Mouse (Mus musculus): Measurements from ENCODE around the gene Tnfrsf1b.
A peak's percentile ranks its signal among the peaks of the same experiment; 100 is the strongest.

The Tnfrsf1b gene

GRCm38 (mm10) chr4:145260802-145261201 lies 14.1 kb upstream of the Tnfrsf1b start:
- no peak for DNase-seq (ENCODE audit: extremely low read depth, insufficient read length, low spot score)

GRCm38 (mm10) chr4:145257751-145258434 lies 11.2 kb upstream of the Tnfrsf1b start:
- peak; percentile 67 for DNase-seq (ENCODE audit: extremely low read depth, insufficient read length, low spot score)

- DNase-seq (ENCODE audit: extremely low read depth, insufficient read length, low spot score): no peak
Observed at GRCm38 (mm10) chr4:145256144-145256543, 9.5 kb upstream of the Tnfrsf1b start.

- DNase-seq (ENCODE audit: extremely low read depth, insufficient read length, low spot score): peak; percentile 73
Observed at GRCm38 (mm10) chr4:145254418-145254817, 7.7 kb upstream of the Tnfrsf1b start.

- no peak for DNase-seq (ENCODE audit: extremely low read depth, insufficient read length, low spot score)
Observed at GRCm38 (mm10) chr4:145252611-145253010, 5.9 kb upstream of the Tnfrsf1b start.

GRCm38 (mm10) chr4:145251546-145251945 lies 4.9 kb upstream of the Tnfrsf1b start:
- no peak for DNase-seq (ENCODE audit: extremely low read depth, insufficient read length, low spot score)

GRCm38 (mm10) chr4:145250002-145250401 lies 3.3 kb upstream of the Tnfrsf1b start:
- DNase-seq (ENCODE audit: extremely low read depth, insufficient read length, low spot score): no peak

- no peak for DNase-seq (ENCODE audit: extremely low read depth, insufficient read length, low spot score)
Observed at GRCm38 (mm10) chr4:145247556-145247955, 886 bp upstream of the Tnfrsf1b start.

- DNase-seq (ENCODE audit: extremely low read depth, insufficient read length, low spot score): no peak
Observed at GRCm38 (mm10) chr4:145245581-145245980, 1.1 kb downstream of the Tnfrsf1b start.

GRCm38 (mm10) chr4:145244676-145245075 lies 2.0 kb downstream of the Tnfrsf1b start:
- no peak for DNase-seq (ENCODE audit: extremely low read depth, insufficient read length, low spot score)

- no peak for DNase-seq (ENCODE audit: extremely low read depth, insufficient read length, low spot score)
Observed at GRCm38 (mm10) chr4:145242719-145243350, 3.8 kb downstream of the Tnfrsf1b start.

- DNase-seq (ENCODE audit: extremely low read depth, insufficient read length, low spot score): peak; percentile 53
Observed at GRCm38 (mm10) chr4:145240723-145241231, 5.9 kb downstream of the Tnfrsf1b start.

GRCm38 (mm10) chr4:145239049-145239830 lies 7.4 kb downstream of the Tnfrsf1b start:
- DNase-seq (ENCODE audit: extremely low read depth, insufficient read length, low spot score): peak; percentile 92

GRCm38 (mm10) chr4:145236027-145236426 lies 10.6 kb downstream of the Tnfrsf1b start:
- DNase-seq (ENCODE audit: extremely low read depth, insufficient read length, low spot score): no peak

- DNase-seq (ENCODE audit: extremely low read depth, insufficient read length, low spot score): no peak
Observed at GRCm38 (mm10) chr4:145233487-145234228, 13.0 kb downstream of the Tnfrsf1b start.

- DNase-seq (ENCODE audit: extremely low read depth, insufficient read length, low spot score): no peak
Observed at GRCm38 (mm10) chr4:145231732-145232131, 14.9 kb downstream of the Tnfrsf1b start.

GRCm38 (mm10) chr4:145230647-145231046 lies 16.0 kb downstream of the Tnfrsf1b start:
- no peak for DNase-seq (ENCODE audit: extremely low read depth, insufficient read length, low spot score)

GRCm38 (mm10) chr4:145229524-145230163 lies 17.0 kb downstream of the Tnfrsf1b start:
- peak; percentile 79 for DNase-seq (ENCODE audit: extremely low read depth, insufficient read length, low spot score)

- no peak for DNase-seq (ENCODE audit: extremely low read depth, insufficient read length, low spot score)
Observed at GRCm38 (mm10) chr4:145229051-145229450, 17.6 kb downstream of the Tnfrsf1b start.

GRCm38 (mm10) chr4:145224613-145225012 lies 22.1 kb downstream of the Tnfrsf1b start:
- no peak for DNase-seq (ENCODE audit: extremely low read depth, insufficient read length, low spot score)

Data from 3134 (cell line).